Mouse (Mus musculus): ENCODE results near the gene Astn2. TPM values are rescaled to one million over a fixed set of nuclear protein-coding genes. Genes with fewer than 3 reads are reported as not detected.

Astn2 gene
- total RNA-seq, 2 experiments from 2014 or later: 1.7 to 1.9 TPM

DNA sequence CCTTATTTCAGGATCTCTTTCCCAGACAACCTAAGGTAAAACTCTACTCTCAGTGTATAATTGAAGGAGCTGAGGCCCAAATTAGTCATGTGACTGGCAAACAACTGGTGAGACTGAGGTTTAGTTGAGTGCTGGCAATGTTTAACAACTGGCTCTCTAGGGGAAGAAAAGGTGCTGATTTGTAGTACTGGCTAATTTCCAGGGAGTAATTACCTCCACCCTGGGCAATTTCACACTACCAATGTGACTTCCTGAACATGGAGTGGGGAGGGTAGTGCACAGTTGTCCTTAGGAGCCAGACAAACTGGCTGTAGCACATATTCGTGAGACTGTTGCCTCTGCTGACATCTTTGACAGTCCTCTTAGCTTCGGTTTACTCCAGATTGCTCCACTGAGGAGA, 912.9 kb downstream of the Astn2 start:
- intact Hi-C loops (cut with DNase I): no loop called here

DNA sequence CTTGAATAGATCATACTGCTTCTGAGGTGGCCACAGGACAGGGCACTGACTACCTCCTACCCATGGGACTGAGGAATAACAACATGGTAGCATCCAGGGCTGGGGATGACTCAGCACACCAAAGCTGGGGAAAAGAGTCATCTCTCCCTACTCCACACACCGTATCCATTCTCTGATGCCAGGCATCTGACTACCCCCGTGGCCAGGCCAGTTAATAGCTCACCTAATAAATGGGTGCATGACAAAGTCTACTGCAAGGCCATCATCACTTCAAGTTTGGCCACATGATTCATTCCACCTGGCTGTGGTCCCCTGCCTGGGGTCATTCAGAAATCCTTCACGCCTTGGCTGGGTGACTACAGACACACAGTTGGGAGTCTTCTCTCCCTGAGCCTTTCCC, 914.7 kb downstream of the Astn2 start:
- DNase-seq: no peak
- intact Hi-C loops (cut with DNase I): no loop called here

More for the DNA sequence above, 912.9 kb downstream of the Astn2 start:
- DNase-seq: no peak

DNA sequence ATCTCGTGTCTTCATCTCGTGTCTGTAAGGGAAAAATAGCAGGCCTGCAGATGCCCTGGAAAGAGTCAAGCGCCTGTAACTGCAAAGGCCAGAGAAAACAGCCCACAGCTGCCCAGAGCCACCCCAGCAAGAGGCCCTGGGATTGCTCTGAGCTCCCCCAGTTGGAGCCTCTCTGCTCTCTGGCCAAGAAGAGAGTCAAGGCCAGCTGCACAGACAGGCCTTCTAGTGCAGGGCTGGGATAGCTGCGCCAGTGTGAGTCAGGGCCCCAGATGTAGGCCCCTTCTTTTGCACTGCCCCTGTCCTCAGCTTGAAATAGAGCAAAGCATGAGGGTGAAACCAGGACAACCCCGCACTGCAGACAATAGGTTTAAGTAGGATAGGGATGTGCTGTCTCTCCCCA, 922.8 kb downstream of the Astn2 start:
- intact Hi-C loops (cut with DNase I): no loop called here
- DNase-seq: peak; percentile 41

DNA sequence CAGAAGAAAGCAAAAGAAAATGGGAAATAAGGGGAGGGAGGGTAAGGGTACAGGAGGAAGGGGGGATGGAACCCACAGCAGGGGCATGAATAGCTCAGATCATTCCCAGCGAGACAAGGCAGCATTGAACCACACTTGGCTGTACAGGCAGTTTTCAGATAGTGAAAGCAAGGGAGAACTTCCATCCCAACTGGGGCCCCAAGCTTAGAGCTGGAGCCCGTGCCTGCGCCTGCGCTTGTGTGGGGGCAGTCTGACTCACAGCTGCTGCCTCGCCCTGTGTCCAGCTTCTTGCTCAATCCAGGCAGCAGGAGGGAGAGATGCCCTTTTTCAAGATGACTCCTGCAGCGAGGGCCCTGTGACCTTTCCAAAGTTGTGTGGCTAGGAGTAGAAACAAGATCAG, 927.3 kb downstream of the Astn2 start:
- peak; percentile 61 to 62 for DNase-seq
- intact Hi-C loops (cut with DNase I): no loop called here

DNA sequence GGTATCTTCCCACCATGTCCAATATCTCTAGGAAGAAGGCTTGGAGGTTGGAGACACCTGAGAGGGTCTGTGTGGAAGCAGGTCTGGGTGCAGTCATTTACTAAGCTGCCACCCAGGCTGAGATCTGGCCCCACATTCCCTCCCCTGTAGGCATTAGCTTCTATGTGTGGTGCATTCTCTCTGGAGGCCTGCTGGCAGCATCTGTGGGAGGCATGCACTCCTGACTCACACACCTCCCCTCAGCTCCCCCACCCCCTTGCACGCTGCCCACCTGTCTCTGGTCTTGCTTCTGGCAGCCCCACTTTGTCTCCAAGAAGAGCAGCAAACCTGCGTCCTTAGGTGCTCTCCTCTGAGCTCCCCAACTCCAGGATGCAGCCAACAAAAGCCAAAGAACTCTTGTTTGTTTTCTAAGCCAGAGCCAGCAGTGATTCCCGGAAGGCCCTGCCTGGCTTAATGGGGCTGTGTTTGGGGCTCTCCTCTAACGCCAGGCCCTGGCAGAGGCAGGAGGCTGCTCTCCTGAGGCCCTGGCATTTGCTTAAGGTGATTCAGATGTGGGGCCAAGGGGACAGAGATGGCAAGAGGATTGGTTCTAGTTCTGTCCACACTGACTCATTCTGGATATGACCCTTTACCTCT, 928.4 kb downstream of the Astn2 start:
- peak in 1 of 2 experiments; percentile 7 for DNase-seq
- intact Hi-C loops (cut with DNase I): no loop called here

DNA sequence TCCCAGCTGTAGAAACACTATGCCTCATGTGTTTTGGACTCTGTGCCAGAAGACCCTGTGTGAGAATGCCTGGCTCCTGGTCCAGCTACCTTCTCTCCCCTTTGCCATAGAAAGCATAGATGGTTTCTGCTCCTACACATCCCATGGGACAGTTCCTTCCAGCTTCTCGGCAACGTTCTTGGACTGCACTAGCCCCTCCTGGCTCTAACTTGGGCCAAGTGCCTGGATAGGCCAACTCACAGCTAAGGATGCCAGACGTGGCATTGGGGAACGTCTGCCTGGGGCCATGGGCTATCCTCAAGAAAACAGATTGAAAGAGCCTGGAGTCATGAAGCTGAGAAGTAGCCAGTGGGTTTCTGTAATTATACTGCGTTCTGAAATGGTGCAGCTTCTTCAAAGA, 931.3 kb downstream of the Astn2 start:
- intact Hi-C loops (cut with DNase I): no loop called here
- DNase-seq: no peak

DNA sequence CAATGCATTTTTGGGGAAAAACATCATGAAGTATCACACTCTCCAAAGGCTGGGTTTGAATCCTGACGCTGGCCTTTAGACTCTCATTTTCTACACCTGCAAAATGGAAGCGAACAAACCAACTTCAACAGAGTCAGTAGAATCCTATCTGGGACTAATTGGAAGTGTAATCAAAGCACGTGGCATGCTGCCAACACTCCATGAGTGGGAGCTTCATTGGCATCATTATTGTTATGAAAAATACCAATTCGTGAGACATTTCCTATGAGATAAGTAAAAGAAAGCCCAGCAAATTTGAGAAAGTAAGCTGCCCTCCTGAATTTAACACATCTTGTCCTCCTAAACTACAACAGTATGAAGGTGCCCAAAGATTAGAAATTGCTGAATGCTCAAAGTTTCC, 955.2 kb downstream of the Astn2 start:
- intact Hi-C loops (cut with DNase I): no loop called here
- no peak for DNase-seq

DNA sequence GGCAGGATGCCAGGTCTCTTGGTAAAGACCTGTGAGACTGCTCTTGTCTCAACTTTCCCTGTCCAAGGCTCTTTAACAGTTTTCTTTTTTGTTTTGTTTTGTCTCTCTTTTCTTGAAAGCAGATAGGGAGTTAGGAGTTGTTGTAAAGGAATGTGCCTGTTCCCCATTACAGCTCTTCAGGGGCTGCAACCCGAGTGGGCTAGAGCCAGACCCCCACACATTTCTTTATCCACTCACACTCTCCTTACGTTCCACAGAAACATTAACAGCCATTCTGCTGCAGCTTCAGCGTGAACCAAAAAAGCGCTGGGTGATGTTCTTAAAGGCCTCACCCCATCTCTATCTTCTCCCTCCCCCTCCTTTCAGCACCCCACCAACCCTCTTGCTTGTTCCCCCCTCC, 962.7 kb downstream of the Astn2 start:
- DNase-seq: no peak
- intact Hi-C loops (cut with DNase I): no loop called here

DNA sequence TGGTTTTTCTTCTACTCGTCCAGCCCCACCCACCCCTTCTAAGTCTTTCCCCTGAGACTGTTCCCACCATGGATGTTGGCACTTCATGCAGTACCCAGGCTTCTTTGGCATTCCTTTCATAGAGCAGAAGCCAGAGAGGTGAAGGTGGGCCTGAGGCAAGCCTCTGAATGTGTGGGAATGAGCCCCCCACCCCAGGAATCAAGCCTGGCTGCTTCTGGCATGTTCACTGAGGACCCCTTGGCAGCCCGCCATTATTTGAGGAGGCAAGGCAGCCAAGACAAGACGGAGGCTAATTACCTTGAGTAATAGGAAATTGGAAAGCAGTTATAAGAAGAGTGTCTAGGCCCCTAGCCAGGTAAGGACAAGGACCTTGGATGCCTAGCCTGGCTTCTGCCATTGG, 973.6 kb downstream of the Astn2 start:
- intact Hi-C loops (cut with DNase I): no loop called here
- DNase-seq: no peak

DNA sequence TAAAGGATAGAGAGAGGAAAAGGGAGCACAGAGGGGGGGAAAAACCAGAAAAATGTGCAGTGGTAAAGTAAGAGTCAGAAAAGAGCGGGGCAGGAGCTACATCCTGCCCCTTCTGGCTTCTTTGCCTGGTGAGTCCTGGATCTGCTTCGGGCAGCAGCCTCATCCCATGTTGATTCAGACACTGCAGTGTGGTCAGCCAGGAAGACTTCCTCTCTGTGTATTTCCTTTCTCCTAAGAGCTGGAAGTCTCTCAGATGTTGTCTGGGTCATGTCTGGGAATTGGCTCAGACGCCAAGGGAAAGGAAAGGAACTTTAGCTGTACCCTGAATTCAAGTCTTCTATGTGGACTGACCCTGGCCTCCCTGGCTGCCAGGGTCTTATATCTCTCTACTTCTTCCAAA, 976.9 kb downstream of the Astn2 start:
- DNase-seq: peak; percentile 2 to 7
- intact Hi-C loops (cut with DNase I): no loop called here

DNA sequence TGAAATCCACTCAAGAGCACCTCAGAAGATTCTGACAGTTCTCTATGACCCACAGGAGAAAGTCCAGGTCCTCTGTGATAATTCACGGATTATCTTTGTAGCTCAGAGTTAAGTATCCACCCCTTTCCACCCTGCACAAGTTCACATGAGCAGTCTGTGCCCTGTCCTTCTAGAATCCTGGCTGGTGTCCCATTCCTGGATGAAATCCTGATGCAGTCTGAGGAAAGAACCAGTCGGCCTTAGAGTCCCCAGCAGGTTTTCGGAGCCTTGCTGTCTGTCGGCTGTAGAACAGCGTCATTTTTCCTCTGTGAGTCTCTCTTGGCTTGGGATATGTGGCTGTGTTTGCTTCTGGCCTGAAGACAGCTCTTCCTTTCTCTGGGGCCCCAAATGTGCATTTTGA, 978.0 kb downstream of the Astn2 start:
- intact Hi-C loops (cut with DNase I): no loop called here
- DNase-seq: peak; percentile 4 to 37

DNA sequence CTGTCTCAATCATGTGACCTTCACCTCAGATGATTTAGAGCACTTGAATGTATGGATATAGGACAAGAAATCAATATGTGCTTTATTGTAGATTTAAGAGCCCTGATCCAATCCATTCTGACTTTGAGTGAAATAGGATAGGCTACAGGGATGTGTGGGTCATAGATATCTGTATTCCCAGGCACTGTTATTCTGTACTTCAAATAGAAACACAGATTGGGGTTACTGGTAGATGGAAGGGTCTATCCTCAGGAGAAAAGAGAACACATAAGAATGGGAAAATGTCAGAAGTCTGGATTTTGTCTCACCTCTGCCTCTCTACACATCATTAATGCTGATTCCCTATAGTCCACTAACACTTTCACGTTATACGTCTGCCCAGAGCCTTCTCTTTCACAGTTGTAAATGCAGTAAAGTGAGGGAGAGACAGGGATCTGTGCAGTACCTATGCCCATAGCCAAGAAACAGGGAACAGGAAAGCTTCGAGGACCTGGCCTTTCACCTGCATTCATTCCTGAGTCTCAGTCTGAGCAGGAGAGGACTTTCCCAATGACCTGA, 981.3 kb downstream of the Astn2 start:
- intact Hi-C loops (cut with DNase I): no loop called here
- DNase-seq: no peak

DNA sequence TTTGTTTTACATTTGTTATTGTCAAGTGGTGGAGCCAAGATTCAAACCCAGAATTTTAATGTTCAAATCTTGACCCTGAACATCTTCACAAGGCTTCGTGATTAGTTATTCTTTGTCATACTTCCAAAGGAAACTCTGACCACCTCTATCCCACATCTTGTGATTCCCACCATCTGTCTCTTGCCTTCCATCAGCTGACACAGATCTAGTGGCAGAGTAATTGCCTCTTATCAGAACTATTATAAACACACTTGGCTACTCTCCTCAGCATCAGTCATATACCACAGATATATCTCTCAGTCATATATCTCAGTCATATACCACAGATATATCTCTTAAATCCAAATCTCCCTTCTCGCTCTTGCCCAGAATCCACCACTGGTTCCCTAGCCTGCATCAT, 983.1 kb downstream of the Astn2 start:
- no peak for DNase-seq
- intact Hi-C loops (cut with DNase I): no loop called here

DNA sequence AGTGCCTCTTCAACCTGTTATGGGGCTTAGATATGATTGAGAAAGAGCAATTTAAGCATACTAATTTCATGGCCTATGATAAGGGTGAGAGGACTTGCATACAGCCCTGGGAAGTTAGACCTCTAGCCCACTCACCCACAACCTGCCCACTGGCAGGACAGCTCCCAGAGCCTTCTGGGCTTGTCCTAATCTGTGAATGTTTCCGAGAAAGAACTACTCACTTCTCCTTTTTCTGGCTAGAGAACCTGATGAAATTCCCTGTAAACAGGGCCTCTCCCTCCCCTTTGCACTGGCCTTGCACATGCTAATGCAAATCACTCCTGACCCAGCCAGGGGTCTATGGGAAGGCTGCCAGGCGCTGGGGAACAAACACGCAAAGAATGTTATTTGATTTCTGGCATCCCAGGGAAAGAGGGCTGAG, 983.9 kb downstream of the Astn2 start:
- peak; percentile 10 to 53 for DNase-seq
- intact Hi-C loops (cut with DNase I): no loop called here

DNA sequence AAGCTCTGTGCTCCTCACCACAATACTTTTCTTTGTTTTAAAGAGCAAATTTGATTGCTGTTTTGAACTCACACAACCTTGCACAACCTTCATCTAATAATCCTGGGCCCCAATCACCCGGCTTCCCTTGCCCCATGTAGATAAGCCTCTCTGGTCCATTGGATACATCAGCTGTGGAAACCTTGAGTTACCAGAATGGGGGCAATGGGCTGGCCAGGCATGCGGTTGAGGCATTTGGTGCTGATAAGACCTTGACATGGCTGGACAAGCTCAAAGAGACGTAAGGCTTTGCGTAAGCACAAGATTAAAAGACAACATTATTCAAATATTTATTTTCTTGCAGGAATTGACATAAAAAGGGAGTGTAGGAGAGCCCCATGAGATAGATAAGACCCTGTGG, 988.9 kb downstream of the Astn2 start:
- intact Hi-C loops (cut with DNase I): no loop called here
- no peak for DNase-seq

DNA sequence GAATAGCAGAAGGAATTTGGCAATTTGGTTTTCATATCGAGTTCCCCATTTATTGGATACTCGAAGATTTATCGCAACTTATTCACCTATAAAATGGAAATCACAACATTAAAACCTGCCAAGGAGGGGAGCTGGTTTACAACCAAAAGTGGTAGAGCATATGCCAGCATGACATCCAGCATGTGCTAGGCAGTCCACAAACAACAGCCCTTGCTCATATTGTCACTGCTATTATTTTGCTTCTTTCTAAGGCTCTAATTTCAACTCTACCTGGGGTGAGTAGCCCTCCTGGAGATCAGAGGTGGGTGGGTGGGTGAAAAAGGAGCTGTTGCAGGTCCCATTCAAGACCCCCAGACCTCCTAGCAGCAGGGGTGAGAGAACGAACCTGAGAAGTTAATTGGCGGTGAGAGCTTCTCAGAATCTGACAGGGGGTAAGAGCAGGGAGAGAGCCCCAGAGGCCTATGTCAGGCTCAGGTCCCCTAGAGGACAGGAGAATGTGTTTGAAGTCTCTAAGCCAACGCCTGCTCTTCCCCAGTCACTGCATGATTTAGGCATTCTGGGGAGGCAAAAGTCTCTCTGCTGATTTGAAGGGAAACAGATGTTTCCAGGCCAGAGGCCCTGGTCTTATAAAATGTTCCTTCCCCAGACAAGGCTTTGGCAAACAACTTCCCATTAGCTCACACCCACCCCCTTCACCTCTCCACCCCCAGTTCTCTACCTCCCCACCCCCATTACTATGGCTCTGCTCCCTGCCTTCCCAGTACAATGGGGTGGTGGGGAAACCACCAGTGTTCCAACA, 1001.4 kb downstream of the Astn2 start:
- intact Hi-C loops (cut with DNase I): no loop called here
- DNase-seq: peak; percentile 2 to 12

DNA sequence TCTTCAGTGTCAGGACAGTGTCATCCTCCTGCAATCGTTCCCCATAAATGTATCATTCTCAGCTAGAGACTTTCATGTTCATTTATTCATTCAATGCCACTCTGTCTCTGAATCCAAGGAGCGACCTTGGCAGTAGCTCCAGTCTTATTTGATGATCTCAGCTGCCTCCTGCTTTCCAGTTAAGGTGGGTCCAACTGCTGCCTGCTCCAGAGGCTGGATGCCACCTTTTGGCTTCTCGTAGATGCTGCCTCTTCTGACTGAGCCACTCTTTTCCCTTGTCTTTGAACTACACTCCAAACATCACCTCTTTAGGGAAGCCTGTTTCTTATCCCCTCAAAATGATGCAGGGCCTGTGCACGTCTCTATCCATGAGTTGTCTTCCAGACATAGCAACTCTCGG, 1002.1 kb downstream of the Astn2 start:
- no peak for DNase-seq
- intact Hi-C loops (cut with DNase I): no loop called here

DNA sequence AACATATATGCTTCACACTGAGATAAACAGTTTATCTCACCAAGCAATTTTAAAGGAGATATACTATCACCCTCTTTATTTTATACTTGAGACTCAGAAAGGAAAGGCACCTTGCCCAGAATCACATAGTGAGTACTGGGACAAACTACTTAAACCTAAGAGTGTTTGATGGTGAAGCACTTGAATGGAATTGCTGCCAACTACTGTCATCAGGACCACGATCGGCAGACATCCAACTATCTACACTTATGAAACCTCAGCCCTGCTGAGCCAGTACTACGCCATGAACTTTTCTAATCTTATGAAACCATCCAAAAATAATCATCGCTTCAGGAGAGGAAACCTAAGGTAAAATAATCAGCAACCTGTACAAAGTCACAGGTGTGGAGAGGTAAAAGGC, 1005.0 kb downstream of the Astn2 start:
- intact Hi-C loops (cut with DNase I): no loop called here
- no peak for DNase-seq

DNA sequence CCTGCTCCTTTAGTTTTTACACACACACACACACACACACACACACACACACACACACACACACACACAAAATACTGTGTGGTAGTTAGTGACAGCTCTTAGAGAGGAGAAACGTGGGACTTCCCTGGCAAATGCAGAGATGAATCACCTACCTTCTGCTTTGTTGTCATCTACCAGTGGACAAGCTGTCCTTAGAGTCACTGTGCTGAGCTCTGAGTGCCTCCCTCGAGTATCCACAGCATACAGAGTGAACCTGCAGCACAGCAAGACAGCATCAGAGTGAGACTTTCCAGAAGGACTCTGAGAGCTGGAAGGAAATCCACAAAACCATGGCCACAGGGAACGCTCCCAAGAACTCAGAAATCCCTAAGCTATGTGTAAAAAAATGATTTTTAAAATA, 1007.6 kb downstream of the Astn2 start:
- intact Hi-C loops (cut with DNase I): no loop called here
- DNase-seq: no peak

DNA sequence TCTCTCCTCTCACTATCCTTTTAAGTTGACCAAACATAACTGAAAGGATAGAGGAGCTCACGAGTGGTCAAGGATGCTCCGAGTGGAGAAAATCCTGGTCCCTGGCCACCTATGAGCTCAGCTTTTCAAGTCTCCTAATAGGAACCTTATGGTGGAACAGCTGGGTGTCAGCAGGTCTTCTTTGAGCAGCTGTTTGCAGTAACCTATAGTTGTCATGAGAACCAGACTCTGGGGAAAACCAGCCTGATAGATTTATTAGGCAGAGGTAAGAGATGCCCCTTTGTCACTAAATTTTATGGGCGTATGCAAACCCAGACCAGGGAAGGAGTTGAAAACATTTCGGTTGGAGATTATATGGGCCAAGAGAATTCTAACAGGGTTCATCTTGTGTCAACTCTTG, 1013.4 kb downstream of the Astn2 start:
- peak; percentile 5 to 28 for DNase-seq
- intact Hi-C loops (cut with DNase I): no loop called here

DNA sequence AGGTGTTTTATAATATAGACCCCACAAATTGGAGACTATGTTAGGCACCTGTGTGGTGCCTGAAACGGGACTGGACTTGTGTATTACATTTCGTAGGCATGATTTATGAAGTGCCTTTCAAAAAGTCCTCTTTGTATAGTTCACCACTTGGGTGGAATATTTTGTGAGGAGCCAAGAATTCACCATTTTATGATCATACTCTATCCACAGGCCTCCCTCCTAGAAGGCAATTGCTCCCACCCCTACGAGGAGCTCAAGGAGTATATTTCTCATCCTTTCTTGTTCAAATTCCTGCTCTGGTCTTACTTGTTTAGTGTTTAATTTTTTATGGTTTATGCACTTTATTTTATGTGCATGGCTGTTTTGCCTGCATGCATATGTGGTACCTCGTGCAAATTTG, 1021.3 kb downstream of the Astn2 start:
- DNase-seq: no peak
- intact Hi-C loops (cut with DNase I): no loop called here

DNA sequence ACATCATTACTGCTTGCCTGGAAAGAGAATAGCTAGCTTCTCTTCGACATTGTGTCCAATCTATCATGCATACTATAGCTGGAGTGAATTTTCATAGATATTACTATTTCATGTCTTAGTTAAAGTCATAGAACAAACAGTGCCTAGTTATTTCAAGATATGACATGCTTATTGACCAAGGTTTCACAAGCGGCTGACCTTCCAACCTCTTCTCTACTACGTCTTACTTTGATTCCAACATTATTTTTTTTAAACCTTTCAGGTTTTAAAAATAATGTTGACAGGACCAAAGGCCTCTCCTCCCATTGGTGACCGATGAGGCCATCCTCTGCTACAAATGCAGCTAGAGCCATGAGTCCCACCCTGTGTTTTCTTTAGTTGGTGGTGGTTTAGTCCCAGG, 1025.0 kb downstream of the Astn2 start:
- intact Hi-C loops (cut with DNase I): no loop called here
- DNase-seq: no peak

All from heart, postnatal 14 days (tissue).